Mouse (Mus musculus): ENCODE measurements at regions not wholly inside any gene's neighbourhood (a gene's known extent, or its start where the extent isn't known, plus 50 kb on each side); places are given as distances from the start of the nearest gene placed in this dataset.

- no peak for DNase-seq (ENCODE audit: low spot score in 2 of 2)
Observed at GRCm38 (mm10) chr19:14181661-14182415, 268.5 kb downstream of the Olfr1505 start.

GRCm38 (mm10) chr19:14191820-14192219, 278.5 kb downstream of the Olfr1505 start:
- no peak for DNase-seq (ENCODE audit: low spot score in 2 of 2)

GRCm38 (mm10) chr19:14197864-14198263, 284.5 kb downstream of the Olfr1505 start:
- DNase-seq (ENCODE audit: low spot score in 2 of 2) = no peak

- DNase-seq (ENCODE audit: low spot score in 2 of 2) = no peak
Observed at GRCm38 (mm10) chr19:14220507-14220909, 307.2 kb downstream of the Olfr1505 start.

- DNase-seq (ENCODE audit: low spot score in 2 of 2) = peak; percentile 52 to 76
Observed at GRCm38 (mm10) chr19:14225061-14225696, 311.8 kb downstream of the Olfr1505 start.

- peak; percentile 13 to 51 for DNase-seq (ENCODE audit: low spot score in 2 of 2)
Observed at GRCm38 (mm10) chr19:14225787-14226186, 312.5 kb downstream of the Olfr1505 start.

GRCm38 (mm10) chr19:14226521-14226920, 313.2 kb downstream of the Olfr1505 start:
- peak; percentile 82 to 88 for DNase-seq (ENCODE audit: low spot score in 2 of 2)

- no peak for DNase-seq (ENCODE audit: low spot score in 2 of 2)
Observed at GRCm38 (mm10) chr19:14243565-14243964, 330.2 kb downstream of the Olfr1505 start.

GRCm38 (mm10) chr19:14246973-14247614, 333.8 kb downstream of the Olfr1505 start:
- DNase-seq (ENCODE audit: low spot score in 2 of 2) = no peak

- no peak for DNase-seq (ENCODE audit: low spot score in 2 of 2)
Observed at GRCm38 (mm10) chr19:14247979-14248378, 334.6 kb downstream of the Olfr1505 start.

GRCm38 (mm10) chr19:14258621-14259051, 339.2 kb downstream of the Tle4 start:
- DNase-seq (ENCODE audit: low spot score in 2 of 2) = no peak

GRCm38 (mm10) chr19:14259223-14259622, 338.6 kb downstream of the Tle4 start:
- no peak for DNase-seq (ENCODE audit: low spot score in 2 of 2)

- no peak for DNase-seq (ENCODE audit: low spot score in 2 of 2)
Observed at GRCm38 (mm10) chr19:14289331-14289737, 308.5 kb downstream of the Tle4 start.

GRCm38 (mm10) chr19:14290911-14291310, 306.9 kb downstream of the Tle4 start:
- no peak for DNase-seq (ENCODE audit: low spot score in 2 of 2)

- no peak for DNase-seq (ENCODE audit: low spot score in 2 of 2)
Observed at GRCm38 (mm10) chr19:14293172-14293571, 304.7 kb downstream of the Tle4 start.

GRCm38 (mm10) chr19:14301176-14301943, 296.5 kb downstream of the Tle4 start:
- no peak for DNase-seq (ENCODE audit: low spot score in 2 of 2)

GRCm38 (mm10) chr19:14314301-14314700, 283.6 kb downstream of the Tle4 start:
- DNase-seq (ENCODE audit: low spot score in 2 of 2) = no peak

- DNase-seq (ENCODE audit: low spot score in 2 of 2) = no peak
Observed at GRCm38 (mm10) chr19:14319677-14320191, 278.1 kb downstream of the Tle4 start.

GRCm38 (mm10) chr19:14325353-14326052, 272.3 kb downstream of the Tle4 start:
- DNase-seq (ENCODE audit: low spot score in 2 of 2) = no peak
